Mouse (Mus musculus) stomach, embryonic 14.5 days (tissue): ENCODE measurements around the gene Alox12. TPM values are rescaled to one million over a fixed set of nuclear protein-coding genes. Genes with fewer than 3 reads are reported as not detected.

ENCODE experiments used
- ATAC-seq: fragments of 200-750 bp; cut with Nextera tagmentation; 2 replicates; pipeline ENCODE4 v1.8.0; 2017; ENCODE audit warnings: low read depth, moderate TSS enrichment; ENCODE audit not compliant: insufficient number of reproducible peaks, insufficient read depth, low FRiP score
- H3K27ac ChIP-seq: fragments of 300-500 bp; sonication (generic); 2 replicates; pipeline ENCODE4 v1.5.1; 2014; ENCODE audit warnings: mild to moderate bottlenecking, low read length, moderate library complexity, mixed read lengths
- H3K27me3 ChIP-seq: fragments of 300-500 bp; sonication (generic); 2 replicates; pipeline ENCODE4 v1.6.1; 2014; ENCODE audit warnings: low read length, control low read depth, mixed read lengths; ENCODE audit not compliant: control insufficient read depth, insufficient read depth
- H3K36me3 ChIP-seq: fragments of 300-500 bp; sonication (generic); 2 replicates; pipeline ENCODE4 v1.6.1; 2014; ENCODE audit warnings: mild to moderate bottlenecking, control low read depth, low read length, moderate library complexity, mixed read lengths; ENCODE audit not compliant: control insufficient read depth, insufficient read depth
- H3K4me1 ChIP-seq: fragments of 300-500 bp; sonication (generic); 2 replicates; pipeline ENCODE4 v1.6.1; 2014; ENCODE audit warnings: low read length, control low read depth, mixed read lengths; ENCODE audit not compliant: control insufficient read depth, insufficient read depth
- H3K4me2 ChIP-seq: fragments of 300-500 bp; sonication (generic); replicated peaks from 2 replicates; pipeline ENCODE4 v1.6.1; 2014; ENCODE audit warnings: low read depth, low read length, control low read depth
- H3K4me3 ChIP-seq: fragments of 300-500 bp; sonication (generic); 2 replicates; pipeline ENCODE4 v1.5.1; 2014; ENCODE audit warnings: low read depth, low read length, control low read depth
- H3K9ac ChIP-seq: fragments of 300-500 bp; sonication (generic); replicated peaks from 2 replicates; pipeline ENCODE4 v1.6.1; 2014; ENCODE audit warnings: low read depth, mild to moderate bottlenecking, control low read depth, low read length, moderate library complexity, mixed read lengths
- H3K9me3 ChIP-seq: fragments of 300-500 bp; sonication (generic); 2 replicates; pipeline ENCODE4 v1.6.1; 2016; ENCODE audit warnings: low read depth, low read length, control low read depth; ENCODE audit not compliant: control insufficient read depth
- WGBS: fragments of 180-500 bp; shearing (Covaris S2); extraction: QIAGEN DNeasy Blood & Tissue Kit; methylation state at CpG from one replicate; pipeline ENCODE4 v1.1.7; 2014; 5-methylcytosine and 5-hydroxymethylcytosine counted together
- polyA plus RNA-seq: library from polyadenylated mRNA; unstranded; fragments of >200 nt; fragmentation: Nextera tagmentation; extraction: Ambion mirVana; gene quantifications from 2 replicates; pipeline ENCODE4 v1.2.1, GENCODE M21; 2014

Gene Alox12
- polyA plus RNA-seq, 1 experiment from 2014 or later = 13.0 TPM

DNA sequence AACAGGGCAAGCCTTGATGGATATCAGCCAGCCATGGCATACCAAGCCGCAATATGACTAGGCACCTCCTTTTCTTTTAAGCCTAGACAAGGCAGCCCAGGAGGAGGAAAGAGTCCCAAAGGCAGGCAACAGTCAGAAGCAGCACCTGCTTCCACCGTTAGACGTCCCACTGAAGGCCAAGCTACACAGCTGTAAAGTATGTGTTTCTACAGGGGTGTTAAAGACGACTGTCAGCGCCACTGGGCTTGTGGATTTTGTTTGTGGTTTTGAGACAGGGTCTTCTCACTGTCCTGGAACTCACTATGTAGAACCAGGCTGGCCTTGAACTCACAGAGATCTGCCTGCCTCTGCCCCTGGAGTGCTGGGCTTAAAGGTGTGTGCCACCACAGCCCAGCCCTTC lies 30.5 kb upstream of the Alox12 start:
- H3K27ac ChIP-seq = no peak overlapping the region
- H3K4me2 ChIP-seq = no peak overlapping the region
- H3K9ac ChIP-seq = no peak overlapping the region
- no peaks in the 10 kb centered on the region for H3K27me3 ChIP-seq
- ATAC-seq = no peak
- no peaks in the 10 kb centered on the region for H3K9me3 ChIP-seq
- 73% methylated on average over 5 of the region's 5 CpGs for WGBS
- peaks cover 8% of the 10 kb centered on the region; the same call in 1 of the 2 replicates for H3K4me1 ChIP-seq
- H3K36me3 ChIP-seq = no peaks in the 10 kb centered on the region
- no peak overlapping the region for H3K4me3 ChIP-seq

DNA sequence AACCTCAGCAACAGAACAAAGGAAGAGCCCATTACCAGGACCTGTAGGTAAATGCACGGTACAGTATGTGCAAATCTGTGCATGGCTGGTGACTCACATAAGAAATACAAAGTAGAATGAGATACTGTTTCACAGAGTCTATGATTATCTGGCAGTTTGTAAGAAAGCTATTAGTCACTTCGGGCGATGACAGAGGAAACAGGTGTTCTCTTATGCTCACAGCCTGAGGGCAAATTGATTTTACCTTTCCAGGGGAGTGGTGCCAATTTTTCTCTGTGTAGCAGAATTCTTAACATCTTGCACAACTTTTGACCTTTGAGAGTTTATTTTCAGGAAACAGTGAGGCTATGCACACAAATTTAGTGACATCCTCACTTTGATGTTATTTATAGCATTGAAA lies 29.6 kb upstream of the Alox12 start:
- no peaks in the 10 kb centered on the region for H3K9me3 ChIP-seq
- H3K36me3 ChIP-seq = no peaks in the 10 kb centered on the region
- ATAC-seq = no peak
- no peak overlapping the region for H3K9ac ChIP-seq
- H3K4me2 ChIP-seq = no peak overlapping the region
- no peaks in the 10 kb centered on the region for H3K27me3 ChIP-seq
- peak overlapping the region; percentile 39; the same call in 1 of the 2 replicates for H3K27ac ChIP-seq
- H3K4me1 ChIP-seq = peaks cover 13% of the 10 kb centered on the region; the same call in 1 of the 2 replicates
- WGBS = 54% methylated on average over 3 of the region's 3 CpGs
- H3K4me3 ChIP-seq = no peak overlapping the region

DNA sequence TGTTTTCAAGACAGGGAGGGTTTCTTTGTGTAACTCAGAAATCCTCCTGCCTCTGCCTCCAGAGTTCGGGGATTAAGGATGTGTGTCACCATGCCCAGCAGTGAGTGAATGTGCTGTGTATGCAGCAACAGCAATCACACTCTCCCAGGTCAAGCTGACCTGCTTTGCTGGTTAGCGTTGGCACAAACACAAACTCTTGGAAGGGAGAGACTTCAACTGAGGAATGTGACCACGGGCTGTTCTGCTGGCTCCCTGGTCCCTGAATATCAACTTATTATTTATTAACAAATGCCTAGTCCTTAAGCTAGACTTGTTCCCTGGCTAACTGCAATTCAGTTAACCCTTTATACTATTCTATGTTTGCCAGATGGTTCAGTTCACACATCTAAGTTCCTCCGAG lies 28.5 kb upstream of the Alox12 start:
- Histone ChIP-seq H3K27me3 (no peaks in the 10 kb centered on the region), H3K4me2 (no peak overlapping the region), H3K9ac (no peak overlapping the region), H3K9me3 (no peaks in the 10 kb centered on the region), H3K27ac (no peak overlapping the region), H3K4me1 (peaks cover 13% of the 10 kb centered on the region; the same call in 1 of the 2 replicates), H3K36me3 (no peaks in the 10 kb centered on the region), H3K4me3 (no peak overlapping the region)
- ATAC-seq = no peak
- WGBS = 68% methylated on average over 4 of the region's 4 CpGs

DNA sequence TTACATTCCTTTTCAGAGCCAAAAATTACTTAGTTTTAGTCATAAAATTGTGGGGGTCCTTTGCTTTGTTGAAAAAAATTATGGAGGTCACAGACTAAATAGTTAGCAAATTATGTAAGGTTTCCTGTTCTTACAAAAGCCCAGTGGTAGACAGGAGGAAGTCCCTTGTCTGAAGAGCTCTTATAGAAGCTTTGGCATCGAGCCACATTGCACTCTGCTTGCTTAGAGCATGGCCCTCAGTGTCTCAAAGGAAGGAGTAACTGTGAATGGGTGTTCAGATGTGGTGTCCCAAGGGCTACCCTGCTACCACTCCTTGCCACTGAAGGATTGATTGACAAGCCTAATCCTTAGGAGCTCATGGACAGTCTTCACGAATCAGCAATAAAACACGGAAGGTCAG lies 25.3 kb upstream of the Alox12 start:
- Histone ChIP-seq H3K4me1 (peaks cover 13% of the 10 kb centered on the region; the same call in 1 of the 2 replicates), H3K27me3 (no peaks in the 10 kb centered on the region), H3K36me3 (no peaks in the 10 kb centered on the region), H3K27ac (no peak overlapping the region), H3K4me2 (no peak overlapping the region), H3K9ac (no peak overlapping the region), H3K4me3 (no peak overlapping the region), H3K9me3 (no peaks in the 10 kb centered on the region)
- ATAC-seq = no peak
- WGBS = 68% methylated on average over 3 of the region's 3 CpGs

DNA sequence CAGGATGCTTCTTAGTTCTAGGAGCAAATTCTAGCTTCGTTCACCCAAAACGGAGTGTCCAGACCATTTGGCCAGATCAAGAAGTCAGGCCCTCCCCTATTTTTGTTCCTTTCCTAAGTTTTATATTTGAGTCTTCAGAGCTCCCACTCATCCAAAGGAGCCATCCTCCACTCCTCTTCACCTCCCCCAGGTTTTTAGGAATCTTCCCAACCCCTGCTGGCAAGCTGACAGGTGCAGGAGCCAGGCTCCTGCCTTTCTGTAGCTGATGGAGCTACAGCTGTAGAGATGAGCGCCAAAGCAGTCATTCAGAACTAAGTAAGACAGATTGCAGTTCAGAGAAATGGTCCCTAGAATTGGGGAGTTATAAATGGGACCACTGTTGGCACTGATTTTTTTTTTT lies 23.8 kb upstream of the Alox12 start:
- H3K4me2 ChIP-seq = no peak overlapping the region
- H3K36me3 ChIP-seq = no peaks in the 10 kb centered on the region
- peaks cover 5% of the 10 kb centered on the region; the same call in 1 of the 2 replicates for H3K4me1 ChIP-seq
- H3K9ac ChIP-seq = no peak overlapping the region
- WGBS = 60% methylated on average over 3 of the region's 3 CpGs
- no peaks in the 10 kb centered on the region for H3K9me3 ChIP-seq
- H3K27ac ChIP-seq = no peak overlapping the region
- no peak overlapping the region for H3K4me3 ChIP-seq
- no peak for ATAC-seq
- no peaks in the 10 kb centered on the region for H3K27me3 ChIP-seq

DNA sequence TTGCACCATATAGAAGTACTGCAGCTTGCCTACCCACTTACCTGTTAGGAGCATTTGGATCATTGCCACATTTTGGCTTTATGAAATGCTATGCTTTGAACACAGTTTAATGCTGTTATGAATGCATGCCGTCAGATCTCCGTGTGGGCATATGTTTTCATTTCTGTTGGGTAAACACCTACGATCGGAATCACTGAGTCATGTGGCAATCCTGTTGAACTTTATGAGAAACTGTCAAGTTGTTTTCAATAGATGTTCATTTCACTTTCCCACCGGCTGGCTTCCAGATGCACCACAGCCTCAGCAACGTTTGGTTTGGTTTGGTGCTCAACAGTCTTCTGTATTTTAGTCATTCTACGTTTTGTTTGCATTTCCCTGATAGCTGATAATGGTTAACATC lies 16.5 kb upstream of the Alox12 start:
- H3K27ac ChIP-seq = no peak overlapping the region
- ATAC-seq = no peak
- no peaks in the 10 kb centered on the region for H3K9me3 ChIP-seq
- WGBS = 83% methylated on average over 7 of the region's 7 CpGs
- no peaks in the 10 kb centered on the region for H3K27me3 ChIP-seq
- H3K4me1 ChIP-seq = no peaks in the 10 kb centered on the region
- H3K9ac ChIP-seq = no peak overlapping the region
- no peaks in the 10 kb centered on the region for H3K36me3 ChIP-seq
- H3K4me2 ChIP-seq = no peak overlapping the region
- H3K4me3 ChIP-seq = no peak overlapping the region

- WGBS = 84% methylated on average over 1 of the region's 1 CpGs
- H3K4me1 ChIP-seq = no peaks in the 10 kb centered on the region
- H3K27ac ChIP-seq = no peak overlapping the region
- H3K36me3 ChIP-seq = no peaks in the 10 kb centered on the region
- ATAC-seq = no peak
- no peaks in the 10 kb centered on the region for H3K9me3 ChIP-seq
- no peak overlapping the region for H3K9ac ChIP-seq
- no peak overlapping the region for H3K4me3 ChIP-seq
- H3K27me3 ChIP-seq = no peaks in the 10 kb centered on the region
- H3K4me2 ChIP-seq = no peak overlapping the region
These were observed 11.3 kb upstream of the Alox12 start for GRCm38 (mm10) chr11:70266405-70266804.

DNA sequence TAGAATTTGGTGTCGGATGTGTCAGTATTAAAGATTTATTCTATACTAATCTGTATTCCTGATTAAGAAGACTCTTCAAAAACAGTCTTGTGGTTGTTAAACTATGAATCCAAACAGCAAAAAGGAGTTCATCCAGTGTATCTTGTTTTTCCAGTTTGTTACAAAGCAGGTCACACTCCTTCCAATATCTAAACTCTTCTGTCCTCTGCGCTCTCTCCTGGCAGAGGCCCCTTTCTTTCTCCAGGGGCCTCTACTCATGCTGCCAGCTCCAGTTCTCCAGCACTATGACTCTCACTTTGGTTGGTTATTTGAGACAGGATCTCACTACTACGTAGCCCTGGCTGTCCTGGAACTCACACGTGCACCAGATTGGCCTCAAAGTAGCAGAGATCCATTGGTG lies 10.7 kb upstream of the Alox12 start:
- Histone ChIP-seq H3K4me2 (no peak overlapping the region), H3K4me3 (no peak overlapping the region), H3K27ac (no peak overlapping the region), H3K27me3 (no peaks in the 10 kb centered on the region), H3K4me1 (no peaks in the 10 kb centered on the region), H3K9me3 (no peaks in the 10 kb centered on the region), H3K9ac (no peak overlapping the region), H3K36me3 (no peaks in the 10 kb centered on the region)
- 61% methylated on average over 4 of the region's 4 CpGs for WGBS
- no peak for ATAC-seq

GRCm38 (mm10) chr11:70265252-70265651 lies 10.1 kb upstream of the Alox12 start:
- H3K4me3 ChIP-seq = no peak overlapping the region
- H3K36me3 ChIP-seq = no peaks in the 10 kb centered on the region
- no peaks in the 10 kb centered on the region for H3K27me3 ChIP-seq
- no peak overlapping the region for H3K4me2 ChIP-seq
- 45% methylated on average over 3 of the region's 3 CpGs for WGBS
- no peak for ATAC-seq
- no peak overlapping the region for H3K27ac ChIP-seq
- no peaks in the 10 kb centered on the region for H3K9me3 ChIP-seq
- H3K9ac ChIP-seq = no peak overlapping the region
- no peaks in the 10 kb centered on the region for H3K4me1 ChIP-seq
